Mouse (Mus musculus): ENCODE results near the gene Ghrh.
A peak's percentile ranks its signal among the peaks of the same experiment; 100 is the strongest.

Gene Ghrh

GRCm38 (mm10) chr2:157308273-157308917 lies 38.9 kb downstream of the Ghrh start:
- DNase-seq (ENCODE audit: low spot score), result no peak

GRCm38 (mm10) chr2:157307715-157308265 lies 39.5 kb downstream of the Ghrh start:
- DNase-seq (ENCODE audit: low spot score), result no peak

- no peak for DNase-seq (ENCODE audit: low spot score)
These were observed 40.9 kb downstream of the Ghrh start for GRCm38 (mm10) chr2:157306091-157307032.

GRCm38 (mm10) chr2:157303096-157303495 lies 44.2 kb downstream of the Ghrh start:
- DNase-seq (ENCODE audit: low spot score), result no peak

GRCm38 (mm10) chr2:157300051-157300450 lies 47.3 kb downstream of the Ghrh start:
- DNase-seq (ENCODE audit: low spot score), result no peak

- no peak for DNase-seq (ENCODE audit: low spot score)
These were observed 51.1 kb downstream of the Ghrh start for GRCm38 (mm10) chr2:157296105-157296689.

GRCm38 (mm10) chr2:157292093-157292492 lies 55.2 kb downstream of the Ghrh start:
- peak; percentile 69 for DNase-seq (ENCODE audit: low spot score)

GRCm38 (mm10) chr2:157288996-157289395 lies 58.3 kb downstream of the Ghrh start:
- no peak for DNase-seq (ENCODE audit: low spot score)

- DNase-seq (ENCODE audit: low spot score), result no peak
These were observed 59.8 kb downstream of the Ghrh start for GRCm38 (mm10) chr2:157287542-157287941.

GRCm38 (mm10) chr2:157283321-157283720 lies 64.0 kb downstream of the Ghrh start:
- DNase-seq (ENCODE audit: low spot score), result no peak

All from ovary, postnatal 14 days (tissue).